Mouse (Mus musculus): ENCODE results near the gene Myadm. TPM values are rescaled to one million over a fixed set of nuclear protein-coding genes. Genes with fewer than 3 reads are reported as not detected.

Gene Myadm
- polyA plus RNA-seq, 1 experiment from 2014 or later = 221 TPM

DNA sequence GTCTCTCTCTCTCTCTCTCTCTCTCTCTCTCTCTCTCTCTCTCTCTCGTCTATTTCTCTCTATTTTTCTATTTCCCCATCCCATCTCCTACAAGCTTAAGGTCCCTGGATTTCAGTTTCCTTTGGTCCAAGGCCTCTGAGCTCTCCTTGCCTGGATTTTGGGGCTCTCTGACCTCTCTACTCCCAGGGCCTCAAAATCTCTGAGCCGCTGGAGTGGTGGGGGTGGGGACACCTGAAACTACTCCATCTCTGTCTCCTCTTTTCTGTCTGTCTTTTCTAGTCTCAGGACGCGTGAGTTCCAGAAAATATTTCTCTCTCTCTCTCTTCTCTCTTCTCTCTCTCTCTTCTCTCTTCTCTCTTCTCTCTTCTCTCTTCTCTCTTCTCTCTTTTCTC lies 43.3 kb downstream of the Myadm start:
- Histone ChIP-seq H3K36me3 (ENCODE audit: control insufficient read depth, insufficient read depth, low read length) (no peaks in the 10 kb centered on the region), H3K27ac (ENCODE audit: low read depth, low read length) (no peak overlapping the region), H3K9ac (ENCODE audit: low read depth, low read length) (no peak overlapping the region), H3K9me3 (replicated peaks; ENCODE audit: control insufficient read depth, low read length) (no peaks in the 10 kb centered on the region), H3K4me3 (ENCODE audit: low read depth, low read length) (peak overlapping the region; percentile 58), H3K27me3 (ENCODE audit: control insufficient read depth, insufficient read depth, low read length) (peaks cover 44% of the 10 kb centered on the region), H3K4me2 (peak overlapping the region; percentile 73), H3K4me1 (ENCODE audit: control insufficient read depth, insufficient read depth, low read length) (0 out of 2 replicates have a peak, but pooled peaks cover 3% of the 10 kb centered on the region)
- WGBS (ENCODE audit: insufficient replicate concordance) = 1% methylated on average over 4 of the region's 4 CpGs
- no peak for ATAC-seq (replicated peaks; ENCODE audit: insufficient number of reproducible peaks, low FRiP score, low TSS enrichment)

- Histone ChIP-seq H3K27ac (ENCODE audit: low read depth, low read length) (no peak within 1 kb of the TSS), H3K36me3 (ENCODE audit: control insufficient read depth, insufficient read depth, low read length) (no peaks in the 10 kb centered on the region), H3K4me1 (ENCODE audit: control insufficient read depth, insufficient read depth, low read length) (0 out of 2 replicates have a peak, but pooled peaks cover 3% of the 10 kb centered on the region), H3K9ac (ENCODE audit: low read depth, low read length) (peak within 1 kb of the TSS; percentile 58; the same call in 1 of the 2 replicates), H3K4me2 (peak within 1 kb of the TSS; percentile 73), H3K9me3 (replicated peaks; ENCODE audit: control insufficient read depth, low read length) (no peaks in the 10 kb centered on the region), H3K27me3 (ENCODE audit: control insufficient read depth, insufficient read depth, low read length) (peaks cover 44% of the 10 kb centered on the region), H3K4me3 (ENCODE audit: low read depth, low read length) (peak within 1 kb of the TSS; percentile 58)
- 2% methylated on average over 62 of the region's 65 CpGs for WGBS (ENCODE audit: insufficient replicate concordance)
- ATAC-seq (replicated peaks; ENCODE audit: insufficient number of reproducible peaks, low FRiP score, low TSS enrichment) = no peak
Observed at GRCm38 (mm10) chr7:3332619-3333521, 44.0 kb downstream of the Myadm start, which contains the start of gene Cacng7. Gene Cacng7, plus strand, starts transcription at chr7:3332955.

GRCm38 (mm10) chr7:3333542-3333941 lies 44.7 kb downstream of the Myadm start:
- H3K9me3 ChIP-seq (replicated peaks; ENCODE audit: control insufficient read depth, low read length) = no peaks in the 10 kb centered on the region
- peak overlapping the region; percentile 58 for H3K4me3 ChIP-seq (ENCODE audit: low read depth, low read length)
- no peak overlapping the region for H3K27ac ChIP-seq (ENCODE audit: low read depth, low read length)
- H3K27me3 ChIP-seq (ENCODE audit: control insufficient read depth, insufficient read depth, low read length) = peaks cover 44% of the 10 kb centered on the region
- H3K36me3 ChIP-seq (ENCODE audit: control insufficient read depth, insufficient read depth, low read length) = no peaks in the 10 kb centered on the region
- no peak overlapping the region for H3K9ac ChIP-seq (ENCODE audit: low read depth, low read length)
- H3K4me1 ChIP-seq (ENCODE audit: control insufficient read depth, insufficient read depth, low read length) = 0 out of 2 replicates have a peak, but pooled peaks cover 3% of the 10 kb centered on the region
- ATAC-seq (replicated peaks; ENCODE audit: insufficient number of reproducible peaks, low FRiP score, low TSS enrichment) = no peak
- peak overlapping the region; percentile 73 for H3K4me2 ChIP-seq
- WGBS (ENCODE audit: insufficient replicate concordance) = 7% methylated on average over 5 of the region's 5 CpGs

DNA sequence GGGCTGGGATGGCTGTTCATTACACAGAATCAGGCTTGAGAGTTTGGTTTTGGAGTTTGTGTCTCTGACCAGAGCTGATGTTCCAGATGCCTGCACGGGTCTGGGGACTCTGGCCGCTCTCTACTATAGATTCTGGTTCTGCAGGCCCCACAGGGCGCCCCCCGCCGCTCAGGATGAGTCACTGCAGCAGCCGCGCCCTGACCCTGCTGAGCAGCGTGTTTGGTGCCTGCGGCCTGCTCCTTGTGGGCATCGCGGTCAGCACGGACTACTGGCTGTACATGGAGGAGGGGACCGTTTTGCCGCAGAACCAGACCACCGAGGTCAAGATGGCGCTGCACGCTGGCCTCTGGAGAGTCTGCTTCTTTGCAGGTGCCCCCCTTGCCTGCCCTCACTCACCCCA lies 47.5 kb downstream of the Myadm start:
- WGBS (ENCODE audit: insufficient replicate concordance) = 52% methylated on average over 17 of the region's 17 CpGs

DNA sequence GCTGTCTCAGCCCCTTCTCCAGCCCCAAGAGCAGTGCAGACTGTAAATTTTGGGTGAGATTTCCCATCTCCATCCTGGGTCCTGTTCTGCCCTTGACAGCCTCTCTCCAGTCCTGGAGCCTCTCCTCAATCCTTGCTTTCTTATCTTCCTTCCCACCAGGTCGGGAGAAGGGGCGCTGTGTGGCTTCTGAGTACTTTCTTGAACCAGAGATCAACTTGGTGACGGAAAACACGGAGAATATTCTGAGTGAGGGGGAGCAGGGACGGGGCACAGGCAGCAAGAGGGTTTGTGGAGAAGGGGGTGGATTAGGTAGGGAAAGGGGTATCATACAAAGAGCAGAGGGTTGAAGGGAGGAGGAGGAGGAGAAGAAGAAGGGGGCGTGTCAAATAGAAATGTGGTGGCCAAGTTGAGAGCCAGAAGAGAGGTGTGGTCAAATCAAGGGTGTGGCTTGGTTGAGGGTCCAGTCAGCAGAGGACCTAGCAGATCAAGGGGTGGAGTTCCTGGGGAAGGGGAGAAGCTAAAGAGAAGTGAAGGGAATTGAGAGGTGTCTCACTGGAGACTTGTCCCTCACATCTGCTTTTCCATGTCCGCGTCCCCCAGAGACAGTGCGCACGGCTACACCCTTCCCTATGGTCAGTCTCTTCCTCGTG lies 49.5 kb downstream of the Myadm start:
- peaks cover 13% of the 10 kb centered on the region for H3K27me3 ChIP-seq (ENCODE audit: control insufficient read depth, insufficient read depth, low read length)
- no peaks in the 10 kb centered on the region for H3K9me3 ChIP-seq (replicated peaks; ENCODE audit: control insufficient read depth, low read length)
- no peak overlapping the region for H3K27ac ChIP-seq (ENCODE audit: low read depth, low read length)
- ATAC-seq (replicated peaks; ENCODE audit: insufficient number of reproducible peaks, low FRiP score, low TSS enrichment) = no peak
- H3K4me3 ChIP-seq (ENCODE audit: low read depth, low read length) = no peak overlapping the region
- H3K4me1 ChIP-seq (ENCODE audit: control insufficient read depth, insufficient read depth, low read length) = no peaks in the 10 kb centered on the region
- 61% methylated on average over 11 of the region's 11 CpGs for WGBS (ENCODE audit: insufficient replicate concordance)
- no peak overlapping the region for H3K9ac ChIP-seq (ENCODE audit: low read depth, low read length)
- H3K4me2 ChIP-seq = no peak overlapping the region
- H3K36me3 ChIP-seq (ENCODE audit: control insufficient read depth, insufficient read depth, low read length) = no peaks in the 10 kb centered on the region

More for the DNA sequence above, 47.5 kb downstream of the Myadm start:
- Histone ChIP-seq H3K4me1 (ENCODE audit: control insufficient read depth, insufficient read depth, low read length) (0 out of 2 replicates have a peak, but pooled peaks cover 3% of the 10 kb centered on the region), H3K9me3 (replicated peaks; ENCODE audit: control insufficient read depth, low read length) (no peaks in the 10 kb centered on the region), H3K27ac (ENCODE audit: low read depth, low read length) (no peak overlapping the region), H3K4me3 (ENCODE audit: low read depth, low read length) (no peak overlapping the region), H3K36me3 (ENCODE audit: control insufficient read depth, insufficient read depth, low read length) (no peaks in the 10 kb centered on the region), H3K4me2 (no peak overlapping the region), H3K27me3 (ENCODE audit: control insufficient read depth, insufficient read depth, low read length) (peaks cover 31% of the 10 kb centered on the region), H3K9ac (ENCODE audit: low read depth, low read length) (no peak overlapping the region)
- ATAC-seq (replicated peaks; ENCODE audit: insufficient number of reproducible peaks, low FRiP score, low TSS enrichment) = no peak

DNA sequence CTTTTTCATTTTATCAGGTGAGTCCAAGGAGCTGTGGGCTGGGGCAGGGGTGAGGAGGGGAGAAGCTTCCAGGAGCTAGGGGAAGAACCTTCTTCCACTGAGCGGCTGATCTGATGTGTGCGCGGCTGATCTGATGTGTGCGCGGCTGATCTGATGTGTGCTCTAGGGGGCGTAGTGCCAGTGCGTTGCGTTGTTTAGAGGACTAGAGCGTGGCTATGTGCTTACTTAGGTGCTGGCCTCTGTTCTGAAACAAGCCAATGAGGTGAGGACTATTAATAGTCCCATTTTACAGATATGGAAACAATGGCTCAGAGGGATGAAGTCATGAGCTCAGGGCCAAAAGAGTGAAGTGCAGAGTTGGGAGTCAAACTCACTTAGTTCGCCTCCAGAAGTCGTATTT lies 50.1 kb downstream of the Myadm start:
- no peak for ATAC-seq (replicated peaks; ENCODE audit: insufficient number of reproducible peaks, low FRiP score, low TSS enrichment)

GRCm38 (mm10) chr7:3343861-3344260 lies 55.0 kb downstream of the Myadm start:
- no peak overlapping the region for H3K4me2 ChIP-seq
- H3K4me3 ChIP-seq (ENCODE audit: low read depth, low read length) = no peak overlapping the region
- no peak for ATAC-seq (replicated peaks; ENCODE audit: insufficient number of reproducible peaks, low FRiP score, low TSS enrichment)
- no peaks in the 10 kb centered on the region for H3K4me1 ChIP-seq (ENCODE audit: control insufficient read depth, insufficient read depth, low read length)
- 80% methylated on average over 3 of the region's 3 CpGs for WGBS (ENCODE audit: insufficient replicate concordance)
- no peak overlapping the region for H3K27ac ChIP-seq (ENCODE audit: low read depth, low read length)
- H3K9ac ChIP-seq (ENCODE audit: low read depth, low read length) = no peak overlapping the region
- no peaks in the 10 kb centered on the region for H3K27me3 ChIP-seq (ENCODE audit: control insufficient read depth, insufficient read depth, low read length)
- H3K36me3 ChIP-seq (ENCODE audit: control insufficient read depth, insufficient read depth, low read length) = no peaks in the 10 kb centered on the region
- no peaks in the 10 kb centered on the region for H3K9me3 ChIP-seq (replicated peaks; ENCODE audit: control insufficient read depth, low read length)

More for the DNA sequence above, 50.1 kb downstream of the Myadm start:
- WGBS (ENCODE audit: insufficient replicate concordance) = 74% methylated on average over 11 of the region's 11 CpGs
- H3K4me2 ChIP-seq = no peak overlapping the region
- peaks cover 7% of the 10 kb centered on the region for H3K27me3 ChIP-seq (ENCODE audit: control insufficient read depth, insufficient read depth, low read length)
- H3K27ac ChIP-seq (ENCODE audit: low read depth, low read length) = no peak overlapping the region
- H3K9ac ChIP-seq (ENCODE audit: low read depth, low read length) = no peak overlapping the region
- no peaks in the 10 kb centered on the region for H3K4me1 ChIP-seq (ENCODE audit: control insufficient read depth, insufficient read depth, low read length)
- H3K4me3 ChIP-seq (ENCODE audit: low read depth, low read length) = no peak overlapping the region
- no peaks in the 10 kb centered on the region for H3K36me3 ChIP-seq (ENCODE audit: control insufficient read depth, insufficient read depth, low read length)
- H3K9me3 ChIP-seq (replicated peaks; ENCODE audit: control insufficient read depth, low read length) = no peaks in the 10 kb centered on the region

GRCm38 (mm10) chr7:3345301-3345700 lies 56.4 kb downstream of the Myadm start:
- H3K4me1 ChIP-seq (ENCODE audit: control insufficient read depth, insufficient read depth, low read length) = no peaks in the 10 kb centered on the region
- no peak overlapping the region for H3K4me3 ChIP-seq (ENCODE audit: low read depth, low read length)
- no peak for ATAC-seq (replicated peaks; ENCODE audit: insufficient number of reproducible peaks, low FRiP score, low TSS enrichment)
- 87% methylated on average over 3 of the region's 3 CpGs for WGBS (ENCODE audit: insufficient replicate concordance)
- no peak overlapping the region for H3K9ac ChIP-seq (ENCODE audit: low read depth, low read length)
- no peaks in the 10 kb centered on the region for H3K27me3 ChIP-seq (ENCODE audit: control insufficient read depth, insufficient read depth, low read length)
- H3K36me3 ChIP-seq (ENCODE audit: control insufficient read depth, insufficient read depth, low read length) = no peaks in the 10 kb centered on the region
- H3K27ac ChIP-seq (ENCODE audit: low read depth, low read length) = no peak overlapping the region
- H3K4me2 ChIP-seq = no peak overlapping the region
- no peaks in the 10 kb centered on the region for H3K9me3 ChIP-seq (replicated peaks; ENCODE audit: control insufficient read depth, low read length)

All from heart, embryonic 11.5 days (tissue).